ENCODE assay signal across 14 mouse cellular contexts in the genomic region with DNA sequence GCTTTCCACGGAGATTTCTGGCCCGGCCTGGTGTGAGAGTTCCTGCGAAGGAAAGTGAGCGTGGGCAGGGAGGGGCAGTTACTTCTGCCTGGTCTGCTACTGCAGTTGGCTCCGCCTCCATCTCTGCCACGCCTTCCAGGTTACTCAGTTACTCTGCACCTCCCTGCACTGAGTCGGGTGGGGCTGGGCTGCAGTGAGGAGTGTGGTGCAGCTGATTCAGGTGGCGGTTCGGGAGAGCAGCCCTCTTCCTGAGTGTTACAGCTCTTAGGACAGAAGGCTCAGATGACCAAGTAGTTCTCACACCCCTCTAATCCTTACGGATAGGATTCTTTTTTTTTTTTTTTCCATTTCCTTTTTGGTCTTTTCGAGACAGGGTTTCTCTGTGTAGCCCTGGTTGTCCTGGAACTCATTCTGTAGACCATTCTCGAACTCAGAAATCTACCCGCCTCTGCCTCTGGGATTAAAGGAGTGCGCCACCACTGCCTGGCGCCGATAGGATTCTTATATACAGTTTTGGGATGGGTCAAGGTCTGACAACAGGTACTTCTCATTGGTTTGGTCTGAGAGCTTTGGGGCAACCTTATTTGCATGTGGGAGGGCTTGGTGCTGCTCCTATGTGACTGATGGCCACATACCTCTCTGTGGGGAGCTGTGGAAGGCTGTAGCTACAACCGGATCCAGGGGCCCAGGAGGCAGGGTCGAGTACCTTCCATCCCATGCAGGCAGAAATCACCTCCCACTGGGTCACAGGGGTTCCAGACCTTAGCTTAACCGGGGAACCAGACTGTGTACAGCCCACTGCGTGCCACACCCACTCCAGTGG. TPM values are rescaled to one million over a fixed set of nuclear protein-coding genes. Genes with fewer than 3 reads are reported as not detected.
DNase-seq lines count a peak whose midpoint lies in the region; ATAC-seq and TF ChIP-seq lines count a peak whose summit lies in the region.
"Had no signal": no experiment of that assay in that cellular context is flagged by ENCODE, and none has a peak within 500 bp of the region (broad histone marks: within the 10 kb centered on the region; RNA-seq: fewer than 3 reads in every experiment).

No protein-coding gene starts in this region.

- intact Hi-C loops in heart, postnatal 36 days (cut with DNase I) = loop anchor here (10.0 kb wide), 1 partner anchor 545 kb away; no protein-coding TSS in a partner anchor

- 62% methylated on average over 20 of the region's 20 CpGs for WGBS in heart, embryonic 10.5 days
- 67% methylated on average over 20 of the region's 20 CpGs for WGBS in lung, postnatal 0 days
- 87% methylated on average over 20 of the region's 20 CpGs for WGBS in forebrain, postnatal 0 days

- H3K36me3 ChIP-seq in heart, embryonic 10.5 days = no peaks in the 10 kb centered on the region
- no peaks in the 10 kb centered on the region for H3K36me3 ChIP-seq in E14TG2a.4 (ENCODE audit: insufficient read depth, low read length)
- H3K36me3 ChIP-seq in lung, postnatal 0 days (ENCODE audit: insufficient read depth, low read length) = no peaks in the 10 kb centered on the region
- no peaks in the 10 kb centered on the region for H3K36me3 ChIP-seq in forebrain, postnatal 0 days (ENCODE audit: insufficient read depth)
- H3K36me3 ChIP-seq: neural tube, embryonic 12.5 days had no signal

- no peak overlapping the region for H3K4me3 ChIP-seq in heart, embryonic 10.5 days
- H3K4me3 ChIP-seq in E14TG2a.4 (replicated peaks; ENCODE audit: low read length) = peak overlapping the region; percentile 55
- no peak overlapping the region for H3K4me3 ChIP-seq in lung, postnatal 0 days (ENCODE audit: low read depth, low read length)
- H3K4me3 ChIP-seq in forebrain, postnatal 0 days (ENCODE audit: low read depth, low read length) = no peak overlapping the region
- H3K4me3 ChIP-seq: layer of hippocampus, adult 2 months; neural tube, embryonic 12.5 days had no signal

- H3K27me3 ChIP-seq in heart, embryonic 10.5 days (ENCODE audit: insufficient read depth, poor library complexity, severe bottlenecking) = no peaks in the 10 kb centered on the region
- H3K27me3 ChIP-seq in E14TG2a.4 (ENCODE audit: insufficient read depth, low read length) = peaks cover 9% of the 10 kb centered on the region; the same call in 1 of the 2 replicates
- no peaks in the 10 kb centered on the region for H3K27me3 ChIP-seq in lung, postnatal 0 days (replicated peaks; ENCODE audit: insufficient read depth, low read length)
- no peaks in the 10 kb centered on the region for H3K27me3 ChIP-seq in forebrain, postnatal 0 days (ENCODE audit: insufficient read depth, low read length)
- H3K27me3 ChIP-seq: neural tube, embryonic 12.5 days had no signal

- DNase-seq in heart, embryonic 10.5 days (ENCODE audit: low spot score) = peak; percentile 90
- no peak for DNase-seq in heart, postnatal 36 days
- DNase-seq in kidney, adult 9 months = peak; percentile 81
- DNase-seq in lung, postnatal 0 days (ENCODE audit: low spot score) = no peak
- DNase-seq in urinary bladder, postnatal 4 days (ENCODE audit: low spot score in 2 of 2) = no peak
- DNase-seq in right cerebral cortex, postnatal 36 days (ENCODE audit: low spot score in 2 of 2) = no peak
- no peak for DNase-seq in forebrain, postnatal 0 days
- DNase-seq: heart, postnatal 14 days; thymus, adult 2 months had no signal

- TF ChIP-seq EP300 in lung, postnatal 0 days (IDR thresholded peaks at IDR 0.05) = no peak

- ATAC-seq in lung, postnatal 0 days = peak; percentile 35; the same call in 1 of the 2 replicates
- no peak for ATAC-seq in forebrain, postnatal 0 days

- no peak overlapping the region for H3K4me2 ChIP-seq in lung, postnatal 0 days (replicated peaks; ENCODE audit: low read depth, low read length)
- H3K4me2 ChIP-seq in forebrain, postnatal 0 days (ENCODE audit: low read depth) = no peak overlapping the region
- H3K4me2 ChIP-seq: neural tube, embryonic 12.5 days had no signal

- H3K9ac ChIP-seq in lung, postnatal 0 days (replicated peaks; ENCODE audit: low read depth) = no peak overlapping the region
- H3K9ac ChIP-seq in forebrain, postnatal 0 days = no peak overlapping the region
- H3K9ac ChIP-seq: neural tube, embryonic 12.5 days had no signal

- TF ChIP-seq CTCF in E14TG2a.4 (conservative IDR thresholded peaks at IDR 0.05; ENCODE audit: low read length) = no peak
- no peak for TF ChIP-seq CTCF in lung, postnatal 0 days (IDR thresholded peaks at IDR 0.05)
- no peak for TF ChIP-seq CTCF in forebrain, postnatal 0 days (IDR thresholded peaks at IDR 0.05; ENCODE audit: low read depth)

- peaks cover 3% of the 10 kb centered on the region; the same call in 1 of the 2 replicates for H3K9me3 ChIP-seq in heart, embryonic 10.5 days
- no peaks in the 10 kb centered on the region for H3K9me3 ChIP-seq in E14TG2a.4 (ENCODE audit: low read length)
- H3K9me3 ChIP-seq in lung, postnatal 0 days (ENCODE audit: low read length) = 0 out of 2 replicates have a peak, but pooled peaks cover 3% of the 10 kb centered on the region
- H3K9me3 ChIP-seq in forebrain, postnatal 0 days (ENCODE audit: low read length) = no peaks in the 10 kb centered on the region
- H3K9me3 ChIP-seq: neural tube, embryonic 12.5 days had no signal

- H3K4me1 ChIP-seq in heart, embryonic 10.5 days = no peaks in the 10 kb centered on the region
- peaks cover 20% of the 10 kb centered on the region for H3K4me1 ChIP-seq in E14TG2a.4 (replicated peaks; ENCODE audit: low read depth, low read length)
- no peaks in the 10 kb centered on the region for H3K4me1 ChIP-seq in lung, postnatal 0 days (ENCODE audit: insufficient read depth, low read depth, low read length)
- no peaks in the 10 kb centered on the region for H3K4me1 ChIP-seq in forebrain, postnatal 0 days (ENCODE audit: insufficient read depth)
- H3K4me1 ChIP-seq: neural tube, embryonic 12.5 days had no signal

- no peak overlapping the region for H3K27ac ChIP-seq in heart, embryonic 10.5 days
- no peak overlapping the region for H3K27ac ChIP-seq in lung, postnatal 0 days (ENCODE audit: low read length)
- H3K27ac ChIP-seq in forebrain, postnatal 0 days (ENCODE audit: low read depth, low read length) = no peak overlapping the region
- H3K27ac ChIP-seq: layer of hippocampus, adult 2 months; neural tube, embryonic 12.5 days had no signal

RNA-seq across cellular contexts. Expression of gene Pigyl, which starts 7.0 kb away (rescaled TPM):
- polyA plus RNA-seq in heart, embryonic 10.5 days (2016; fragmentation: Nextera tagmentation; extraction: Ambion mirVana) = 44.7 and 60.3 TPM in 2 replicates
- 10 to 100 TPM; 48.3 to 52.6 TPM for total RNA-seq in heart, postnatal 36 days (2021)
- polyA plus RNA-seq in lung, postnatal 0 days (2015; fragmentation: Nextera tagmentation; extraction: Ambion mirVana) = 100 and 112 TPM in 2 replicates
- total RNA-seq in forebrain, postnatal 0 days (2014; rRNA removed) = 27.8 and 35.2 TPM in 2 replicates
- polyA plus RNA-seq in forebrain, postnatal 0 days (2015; fragmentation: Nextera tagmentation; extraction: Ambion mirVana) = 112 and 143 TPM in 2 replicates

RNA-seq across cellular contexts. Expression of gene Acp5, which starts 14.1 kb away (rescaled TPM):
- polyA plus RNA-seq in heart, embryonic 10.5 days (2016; fragmentation: Nextera tagmentation; extraction: Ambion mirVana) = 62.3 and 67.2 TPM in 2 replicates
- 1 to 10 TPM; 1.6 to 2.3 TPM for total RNA-seq in heart, postnatal 36 days (2021)
- polyA plus RNA-seq in lung, postnatal 0 days (2015; fragmentation: Nextera tagmentation; extraction: Ambion mirVana) = 8.9 and 9.1 TPM in 2 replicates
- total RNA-seq in forebrain, postnatal 0 days (2014; rRNA removed) = 3.9 TPM in 1 of 2 replicates, not detected in the other
- 0.41 and 0.88 TPM in 2 replicates for polyA plus RNA-seq in forebrain, postnatal 0 days (2015; fragmentation: Nextera tagmentation; extraction: Ambion mirVana)

RNA-seq across cellular contexts. Expression of gene Elof1, which starts 32.7 kb away (rescaled TPM):
- polyA plus RNA-seq in heart, embryonic 10.5 days (2016; fragmentation: Nextera tagmentation; extraction: Ambion mirVana) = 149 and 176 TPM in 2 replicates
- 10 to 100 TPM; 37.1 to 37.8 TPM for total RNA-seq in heart, postnatal 36 days (2021)
- polyA plus RNA-seq in lung, postnatal 0 days (2015; fragmentation: Nextera tagmentation; extraction: Ambion mirVana) = 188 and 191 TPM in 2 replicates
- 122 and 137 TPM in 2 replicates for total RNA-seq in forebrain, postnatal 0 days (2014; rRNA removed)
- polyA plus RNA-seq in forebrain, postnatal 0 days (2015; fragmentation: Nextera tagmentation; extraction: Ambion mirVana) = 165 and 170 TPM in 2 replicates

RNA-seq across cellular contexts. Expression of gene Zfp872, which starts 38.3 kb away (rescaled TPM):
- 0.11 TPM in 2 replicates for polyA plus RNA-seq in heart, embryonic 10.5 days (2016; fragmentation: Nextera tagmentation; extraction: Ambion mirVana)
- under 1 TPM in 1 of 2 experiments, not detected in 1; 0.22 TPM for total RNA-seq in heart, postnatal 36 days (2021)
- 0.49 and 1.0 TPM in 2 replicates for polyA plus RNA-seq in lung, postnatal 0 days (2015; fragmentation: Nextera tagmentation; extraction: Ambion mirVana)
- 0.14 and 0.15 TPM in 2 replicates for total RNA-seq in forebrain, postnatal 0 days (2014; rRNA removed)
- polyA plus RNA-seq in forebrain, postnatal 0 days (2015; fragmentation: Nextera tagmentation; extraction: Ambion mirVana) = 0.16 and 0.26 TPM in 2 replicates
- total RNA-seq: gastrocnemius, adult 8-10 months; left cerebral cortex, postnatal 36 days had no signal

RNA-seq across cellular contexts. Expression of gene Cnn1, which starts 50.6 kb away (rescaled TPM):
- 246 and 375 TPM in 2 replicates for polyA plus RNA-seq in heart, embryonic 10.5 days (2016; fragmentation: Nextera tagmentation; extraction: Ambion mirVana)
- total RNA-seq in heart, postnatal 36 days (2021) = 1 to 10 TPM; 7.3 to 8.8 TPM
- polyA plus RNA-seq in lung, postnatal 0 days (2015; fragmentation: Nextera tagmentation; extraction: Ambion mirVana) = 43.7 and 64.8 TPM in 2 replicates
- 0.24 TPM in 1 of 2 replicates, not detected in the other for total RNA-seq in forebrain, postnatal 0 days (2014; rRNA removed)
- 0.24 and 0.86 TPM in 2 replicates for polyA plus RNA-seq in forebrain, postnatal 0 days (2015; fragmentation: Nextera tagmentation; extraction: Ambion mirVana)

Comparison
In these comparisons a context has a peak if more than half of its experiments do, and no peak if none do; other contexts are left out.
1. DNase-seq: peak in heart, embryonic 10.5 days (single experiment) and kidney, adult 9 months (single experiment); none in heart, postnatal 36 days (0 of 2), lung, postnatal 0 days (single experiment), urinary bladder, postnatal 4 days (0 of 2), right cerebral cortex, postnatal 36 days (0 of 2) and forebrain, postnatal 0 days (single experiment).